Mouse (Mus musculus): ENCODE data around the gene Kctd6.
A peak's percentile ranks its signal among the peaks of the same experiment; 100 is the strongest.
"Not testable (repeated sequence)": the region's sequence is repeated elsewhere in the genome, so short reads cannot be mapped to it uniquely, and the experiment has no call there.

Kctd6 gene

GRCm38 (mm10) chr14:8213803-8214224 is at the start of gene Kctd6:
Kctd6 (plus strand) TSS chr14:8214140.
- DNase-seq (ENCODE audit: low spot score in 2 of 2): peak; percentile 96 to 98

- DNase-seq (ENCODE audit: low spot score in 2 of 2): no peak
Measured at GRCm38 (mm10) chr14:8164463-8164862, 49.5 kb upstream of the Kctd6 start.

GRCm38 (mm10) chr14:8172507-8173410 is 41.2 kb upstream of the Kctd6 start, which contains the start of gene Pdhb:
Pdhb (minus strand) TSS chr14:8173025.
- DNase-seq (ENCODE audit: low spot score in 2 of 2): peak; percentile 98 to 99

GRCm38 (mm10) chr14:8173542-8174250 is 40.2 kb upstream of the Kctd6 start:
- not testable (repeated sequence) for DNase-seq (ENCODE audit: low spot score in 2 of 2)

GRCm38 (mm10) chr14:8174634-8175033 is 39.3 kb upstream of the Kctd6 start:
- DNase-seq (ENCODE audit: low spot score in 2 of 2): no peak

GRCm38 (mm10) chr14:8176251-8176650 is 37.7 kb upstream of the Kctd6 start:
- no peak for DNase-seq (ENCODE audit: low spot score in 2 of 2)

GRCm38 (mm10) chr14:8180371-8181035 is 33.4 kb upstream of the Kctd6 start:
- DNase-seq (ENCODE audit: low spot score in 2 of 2): no peak

GRCm38 (mm10) chr14:8183330-8183729 is 30.6 kb upstream of the Kctd6 start:
- no peak for DNase-seq (ENCODE audit: low spot score in 2 of 2)

GRCm38 (mm10) chr14:8186278-8187045 is 27.5 kb upstream of the Kctd6 start:
- DNase-seq (ENCODE audit: low spot score in 2 of 2): peak; percentile 60 to 88

- DNase-seq (ENCODE audit: low spot score in 2 of 2): no peak
Measured at GRCm38 (mm10) chr14:8190556-8190955, 23.4 kb upstream of the Kctd6 start.

GRCm38 (mm10) chr14:8191331-8191965 is 22.5 kb upstream of the Kctd6 start:
- no peak for DNase-seq (ENCODE audit: low spot score in 2 of 2)

GRCm38 (mm10) chr14:8192727-8193126 is 21.2 kb upstream of the Kctd6 start:
- no peak for DNase-seq (ENCODE audit: low spot score in 2 of 2)

GRCm38 (mm10) chr14:8200769-8201168 is 13.2 kb upstream of the Kctd6 start:
- no peak for DNase-seq (ENCODE audit: low spot score in 2 of 2)

- DNase-seq (ENCODE audit: low spot score in 2 of 2): no peak
Measured at GRCm38 (mm10) chr14:8201715-8202114, 12.2 kb upstream of the Kctd6 start.

- peak in 1 of 2 experiments; percentile 37 for DNase-seq (ENCODE audit: low spot score in 2 of 2)
Measured at GRCm38 (mm10) chr14:8206179-8206910, 7.6 kb upstream of the Kctd6 start.

GRCm38 (mm10) chr14:8207105-8207504 is 6.8 kb upstream of the Kctd6 start:
- no peak for DNase-seq (ENCODE audit: low spot score in 2 of 2)

GRCm38 (mm10) chr14:8207543-8207942 is 6.4 kb upstream of the Kctd6 start:
- DNase-seq (ENCODE audit: low spot score in 2 of 2): no peak

- peak; percentile 81 to 84 for DNase-seq (ENCODE audit: low spot score in 2 of 2)
Measured at GRCm38 (mm10) chr14:8208876-8209275, 5.1 kb upstream of the Kctd6 start.

GRCm38 (mm10) chr14:8209896-8210295 is 4.0 kb upstream of the Kctd6 start:
- no peak for DNase-seq (ENCODE audit: low spot score in 2 of 2)

- DNase-seq (ENCODE audit: low spot score in 2 of 2): no peak
Measured at GRCm38 (mm10) chr14:8212996-8213395, 944 bp upstream of the Kctd6 start.
